In genomic region chr16:30065077-30065476, GRCm38 (mm10) we compare ENCODE assay signal across 7 mouse cellular contexts. TPM values are rescaled to one million over a fixed set of nuclear protein-coding genes. Genes with fewer than 3 reads are reported as not detected.
DNase-seq lines count a peak whose midpoint lies in the region; ATAC-seq and TF ChIP-seq lines count a peak whose summit lies in the region.

No protein-coding gene starts in this region.

- DNase-seq in adrenal gland, adult 8-10 months: peak; percentile 96
- peak; percentile 95 for DNase-seq in embryo, embryonic 9.5 days (ENCODE audit: extremely low spot score)
- DNase-seq in kidney, adult 2 months: peak; percentile 99
- peak; percentile 74 for DNase-seq in spleen, postnatal 4 days (ENCODE audit: low spot score in 2 of 2)

- peaks cover 4% of the 10 kb centered on the region for H3K36me3 ChIP-seq in kidney, adult 2 months (ENCODE audit: control insufficient read depth, insufficient read depth, low read length)
- H3K36me3 ChIP-seq in limb, embryonic 13.5 days: peaks cover 5% of the 10 kb centered on the region
- no peaks in the 10 kb centered on the region for H3K36me3 ChIP-seq in midbrain, embryonic 15.5 days (replicated peaks)

- under 1% methylated on average over 21 of the region's 21 CpGs for WGBS in kidney, adult 2 months
- under 1% methylated on average over 21 of the region's 21 CpGs for WGBS in limb, embryonic 13.5 days
- WGBS in midbrain, embryonic 15.5 days: 0% methylated on average over 21 of the region's 21 CpGs

- TF ChIP-seq POLR2A in kidney, adult 2 months (IDR thresholded peaks at IDR 0.05; ENCODE audit: low read depth, low read length): peak; percentile 99

- H3K27me3 ChIP-seq in kidney, adult 2 months (replicated peaks; ENCODE audit: control insufficient read depth, insufficient read depth, low read length): no peaks in the 10 kb centered on the region
- H3K27me3 ChIP-seq in limb, embryonic 13.5 days: peaks cover 16% of the 10 kb centered on the region; the same call in 1 of the 2 replicates
- H3K27me3 ChIP-seq in midbrain, embryonic 15.5 days (replicated peaks): peaks cover 40% of the 10 kb centered on the region

- H3K27ac ChIP-seq in kidney, adult 2 months (ENCODE audit: insufficient read depth, low read depth, low read length): peak overlapping the region; percentile 96; the same call in 1 of the 2 replicates
- peak overlapping the region; percentile 98; the same call in 1 of the 2 replicates for H3K27ac ChIP-seq in limb, embryonic 13.5 days
- no peak overlapping the region for H3K27ac ChIP-seq in midbrain, embryonic 15.5 days

- peak overlapping the region; percentile 86; the same call in 1 of the 2 replicates for H3K9ac ChIP-seq in limb, embryonic 13.5 days
- H3K9ac ChIP-seq in midbrain, embryonic 15.5 days: no peak overlapping the region

- ATAC-seq in granulocyte monocyte progenitor cell, adult 5-6 weeks (replicated peaks; ENCODE audit: poor library complexity, severe bottlenecking): peak; percentile 36
- peak; percentile 60 for ATAC-seq in limb, embryonic 13.5 days (ENCODE audit: low FRiP score, low read depth)
- ATAC-seq in midbrain, embryonic 15.5 days (replicated peaks): peak; percentile 53

- peaks cover 12% of the 10 kb centered on the region; the same call in 1 of the 2 replicates for H3K4me1 ChIP-seq in kidney, adult 2 months (ENCODE audit: control insufficient read depth, insufficient read depth, low read length)
- H3K4me1 ChIP-seq in limb, embryonic 13.5 days: peaks cover 57% of the 10 kb centered on the region
- peaks cover 53% of the 10 kb centered on the region for H3K4me1 ChIP-seq in midbrain, embryonic 15.5 days

- no peaks in the 10 kb centered on the region for H3K9me3 ChIP-seq in limb, embryonic 13.5 days
- no peaks in the 10 kb centered on the region for H3K9me3 ChIP-seq in midbrain, embryonic 15.5 days

- no peak for TF ChIP-seq CTCF in kidney, adult 2 months (conservative IDR thresholded peaks at IDR 0.05; ENCODE audit: insufficient read depth, insufficient read length, low read depth, low read length)

- peak overlapping the region; percentile 89 for H3K4me2 ChIP-seq in limb, embryonic 13.5 days (replicated peaks)
- peak overlapping the region; percentile 99; the same call in 1 of the 2 replicates for H3K4me2 ChIP-seq in midbrain, embryonic 15.5 days

- peak overlapping the region; percentile 80 for H3K4me3 ChIP-seq in kidney, adult 2 months (ENCODE audit: insufficient read depth, low read depth, low read length)
- H3K4me3 ChIP-seq in limb, embryonic 13.5 days: peak overlapping the region; percentile 78
- peak overlapping the region; percentile 63 for H3K4me3 ChIP-seq in midbrain, embryonic 15.5 days

RNA-seq across cellular contexts. Expression of gene Hes1, which starts 0.9 kb away (rescaled TPM):
- total RNA-seq in adrenal gland, adult 8-10 months (2022): 10 to 100 TPM; 25.2 to 38.7 (median 32.2) TPM
- total RNA-seq in granulocyte monocyte progenitor cell, adult 5-6 weeks (2014; fragmentation: Nextera tagmentation): not detected in 2 replicates
- total RNA-seq in granulocyte monocyte progenitor cell, adult 5-6 weeks (2017): not detected in 2 replicates
- polyA plus RNA-seq in kidney, adult 2 months (2012; rRNA removed): 54.4 and 78.8 TPM in 2 replicates
- polyA plus RNA-seq in limb, embryonic 13.5 days (2015; fragmentation: Nextera tagmentation; extraction: Ambion mirVana): 49.6 and 50.2 TPM in 2 replicates
- polyA plus RNA-seq in midbrain, embryonic 15.5 days (2015; fragmentation: Nextera tagmentation; extraction: Ambion mirVana): 11.1 and 12.4 TPM in 2 replicates
